Mouse (Mus musculus): Measurements from ENCODE around the gene Cdk1. TPM values are rescaled to one million over a fixed set of nuclear protein-coding genes. Genes with fewer than 3 reads are reported as not detected.

Gene Cdk1
- polyA plus RNA-seq (2015; fragmentation: Nextera tagmentation; extraction: Ambion mirVana), result 634 and 641 TPM in 2 replicates

- Histone ChIP-seq H3K4me2 (peak within 1 kb of the TSS; percentile 67), H3K27me3 (no peaks in the 10 kb centered on the region), H3K36me3 (peaks cover 30% of the 10 kb centered on the region), H3K9ac (peak within 1 kb of the TSS; percentile 81), H3K27ac (peak within 1 kb of the TSS; percentile 86), H3K4me3 (peak within 1 kb of the TSS; percentile 73), H3K9me3 (no peaks in the 10 kb centered on the region), H3K4me1 (peaks cover 36% of the 10 kb centered on the region)
- peak; percentile 94 for ATAC-seq (ENCODE audit: borderline replicate concordance, extremely low read depth, low FRiP score, low TSS enrichment)
- WGBS, result 0% methylated on average over 48 of the region's 51 CpGs
Measured at GRCm38 (mm10) chr10:69352212-69353085, at the start of gene Cdk1. Cdk1 (minus strand) TSS chr10:69352938.

GRCm38 (mm10) chr10:69399814-69400385, 47.2 kb upstream of the Cdk1 start:
- WGBS, result 1% methylated on average over 17 of the region's 17 CpGs

GRCm38 (mm10) chr10:69398763-69399590, 46.2 kb upstream of the Cdk1 start, which contains the start of gene Ank3:
Ank3 (plus strand) TSS chr10:69398773.
- ATAC-seq (ENCODE audit: borderline replicate concordance, extremely low read depth, low FRiP score, low TSS enrichment), result peak; percentile 86
- Histone ChIP-seq H3K9ac (peak within 1 kb of the TSS; percentile 65), H3K36me3 (no peaks in the 10 kb centered on the region), H3K27me3 (peaks cover 50% of the 10 kb centered on the region), H3K27ac (peak within 1 kb of the TSS; percentile 46; the same call in 1 of the 2 replicates), H3K4me1 (peaks cover 18% of the 10 kb centered on the region), H3K4me3 (peak within 1 kb of the TSS; percentile 62), H3K4me2 (peak within 1 kb of the TSS; percentile 99), H3K9me3 (no peaks in the 10 kb centered on the region)
- under 1% methylated on average over 72 of the region's 77 CpGs for WGBS

More at GRCm38 (mm10) chr10:69399814-69400385, 47.2 kb upstream of the Cdk1 start:
- Histone ChIP-seq H3K27me3 (peaks cover 50% of the 10 kb centered on the region), H3K4me1 (peaks cover 18% of the 10 kb centered on the region), H3K36me3 (no peaks in the 10 kb centered on the region), H3K27ac (no peak overlapping the region), H3K4me2 (peak overlapping the region; percentile 99), H3K9ac (peak overlapping the region; percentile 65), H3K9me3 (no peaks in the 10 kb centered on the region), H3K4me3 (peak overlapping the region; percentile 62)
- ATAC-seq (ENCODE audit: borderline replicate concordance, extremely low read depth, low FRiP score, low TSS enrichment), result peak; percentile 46; the same call in 1 of the 2 replicates

- peak overlapping the region; percentile 62 for H3K4me3 ChIP-seq
- H3K4me2 ChIP-seq, result peak overlapping the region; percentile 99
- ATAC-seq (ENCODE audit: borderline replicate concordance, extremely low read depth, low FRiP score, low TSS enrichment), result peak; percentile 19; the same call in 1 of the 2 replicates
- peaks cover 18% of the 10 kb centered on the region for H3K4me1 ChIP-seq
- H3K27me3 ChIP-seq, result peaks cover 50% of the 10 kb centered on the region
- no peaks in the 10 kb centered on the region for H3K36me3 ChIP-seq
- no peak overlapping the region for H3K27ac ChIP-seq
- under 1% methylated on average over 26 of the region's 26 CpGs for WGBS
- peak overlapping the region; percentile 65 for H3K9ac ChIP-seq
- no peaks in the 10 kb centered on the region for H3K9me3 ChIP-seq
Measured at GRCm38 (mm10) chr10:69398197-69398762, 45.5 kb upstream of the Cdk1 start.

- H3K4me3 ChIP-seq, result no peak overlapping the region
Measured at GRCm38 (mm10) chr10:69389511-69389910, 36.8 kb upstream of the Cdk1 start.

GRCm38 (mm10) chr10:69386767-69387166, 34.0 kb upstream of the Cdk1 start:
- H3K9me3 ChIP-seq, result no peaks in the 10 kb centered on the region
- no peaks in the 10 kb centered on the region for H3K36me3 ChIP-seq
- no peak overlapping the region for H3K4me3 ChIP-seq
- no peak overlapping the region for H3K4me2 ChIP-seq
- ATAC-seq (ENCODE audit: borderline replicate concordance, extremely low read depth, low FRiP score, low TSS enrichment), result no peak
- no peak overlapping the region for H3K27ac ChIP-seq
- WGBS, result 68% methylated on average over 8 of the region's 8 CpGs
- no peak overlapping the region for H3K9ac ChIP-seq
- no peaks in the 10 kb centered on the region for H3K27me3 ChIP-seq
- no peaks in the 10 kb centered on the region for H3K4me1 ChIP-seq

More at GRCm38 (mm10) chr10:69389511-69389910, 36.8 kb upstream of the Cdk1 start:
- no peak overlapping the region for H3K4me2 ChIP-seq
- no peak overlapping the region for H3K9ac ChIP-seq
- no peak for ATAC-seq (ENCODE audit: borderline replicate concordance, extremely low read depth, low FRiP score, low TSS enrichment)
- no peaks in the 10 kb centered on the region for H3K9me3 ChIP-seq
- no peak overlapping the region for H3K27ac ChIP-seq
- WGBS, result 87% methylated on average over 4 of the region's 4 CpGs
- no peaks in the 10 kb centered on the region for H3K36me3 ChIP-seq
- no peaks in the 10 kb centered on the region for H3K27me3 ChIP-seq
- no peaks in the 10 kb centered on the region for H3K4me1 ChIP-seq

- Histone ChIP-seq H3K4me1 (no peaks in the 10 kb centered on the region), H3K9ac (no peak overlapping the region), H3K27ac (no peak overlapping the region), H3K9me3 (no peaks in the 10 kb centered on the region), H3K36me3 (no peaks in the 10 kb centered on the region), H3K4me3 (no peak overlapping the region), H3K4me2 (no peak overlapping the region), H3K27me3 (no peaks in the 10 kb centered on the region)
- ATAC-seq (ENCODE audit: borderline replicate concordance, extremely low read depth, low FRiP score, low TSS enrichment), result no peak
- WGBS, result 91% methylated on average over 8 of the region's 8 CpGs
Measured at GRCm38 (mm10) chr10:69385136-69385535, 32.4 kb upstream of the Cdk1 start.

- no peak overlapping the region for H3K4me2 ChIP-seq
- WGBS, result 49% methylated on average over 11 of the region's 11 CpGs
- ATAC-seq (ENCODE audit: borderline replicate concordance, extremely low read depth, low FRiP score, low TSS enrichment), result no peak
- no peaks in the 10 kb centered on the region for H3K27me3 ChIP-seq
- H3K27ac ChIP-seq, result no peak overlapping the region
- H3K9me3 ChIP-seq, result no peaks in the 10 kb centered on the region
- no peaks in the 10 kb centered on the region for H3K4me1 ChIP-seq
- no peak overlapping the region for H3K4me3 ChIP-seq
- H3K9ac ChIP-seq, result no peak overlapping the region
- no peaks in the 10 kb centered on the region for H3K36me3 ChIP-seq
Measured at GRCm38 (mm10) chr10:69384640-69385039, 31.9 kb upstream of the Cdk1 start.

GRCm38 (mm10) chr10:69383186-69383585, 30.4 kb upstream of the Cdk1 start:
- Histone ChIP-seq H3K4me1 (no peaks in the 10 kb centered on the region), H3K27me3 (no peaks in the 10 kb centered on the region), H3K27ac (no peak overlapping the region), H3K4me3 (no peak overlapping the region), H3K9ac (no peak overlapping the region), H3K4me2 (no peak overlapping the region), H3K9me3 (no peaks in the 10 kb centered on the region), H3K36me3 (no peaks in the 10 kb centered on the region)
- WGBS, result 74% methylated on average over 1 of the region's 1 CpGs
- ATAC-seq (ENCODE audit: borderline replicate concordance, extremely low read depth, low FRiP score, low TSS enrichment), result no peak

GRCm38 (mm10) chr10:69375154-69375553, 22.4 kb upstream of the Cdk1 start:
- Histone ChIP-seq H3K4me2 (no peak overlapping the region), H3K9me3 (no peaks in the 10 kb centered on the region), H3K36me3 (no peaks in the 10 kb centered on the region), H3K27ac (no peak overlapping the region), H3K27me3 (no peaks in the 10 kb centered on the region), H3K4me3 (no peak overlapping the region), H3K9ac (no peak overlapping the region), H3K4me1 (no peaks in the 10 kb centered on the region)
- no peak for ATAC-seq (ENCODE audit: borderline replicate concordance, extremely low read depth, low FRiP score, low TSS enrichment)
- 56% methylated on average over 7 of the region's 7 CpGs for WGBS

Data from lung, embryonic 15.5 days (tissue).